Mouse (Mus musculus): ENCODE measurements around the gene Gabrg3.

- TF ChIP-seq POLR2A (IDR thresholded peaks at IDR 0.05; ENCODE audit: insufficient read depth, low read length) (no peak), CTCF (IDR thresholded peaks at IDR 0.05; ENCODE audit: low read depth, low read length) (no peak), EP300 (IDR thresholded peaks at IDR 0.05; ENCODE audit: insufficient read depth, low read depth, low read length) (no peak)
Observed at GRCm38 (mm10) chr7:57393551-57393950, 6.6 kb upstream of the Gabrg3 start.
